Mouse (Mus musculus): ENCODE results near the gene Shank2. TPM values are rescaled to one million over a fixed set of nuclear protein-coding genes. Genes with fewer than 3 reads are reported as not detected.

Shank2 gene
- polyA plus RNA-seq, 1 experiment from 2014 or later: not detected

DNA sequence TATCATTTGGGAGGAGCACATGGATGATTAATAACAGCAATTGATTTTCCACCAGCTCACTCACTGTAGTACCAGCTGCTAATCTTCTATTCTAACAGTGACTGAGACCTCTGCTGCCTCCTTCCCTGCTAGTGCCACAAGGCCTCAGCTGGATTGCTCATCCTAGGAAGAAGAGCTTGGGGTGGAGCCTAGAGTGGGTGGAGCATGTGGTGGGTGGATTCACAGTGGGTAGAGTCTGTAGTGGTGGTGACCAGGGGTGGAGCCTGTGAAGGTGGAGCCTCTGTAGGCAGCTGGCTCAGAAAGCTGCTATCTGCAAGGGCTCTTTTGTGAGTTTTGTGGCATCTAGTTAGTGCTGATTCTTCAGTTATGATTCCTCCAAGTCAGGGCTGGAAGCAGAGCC is 334.9 kb downstream of the Shank2 start:
- Histone ChIP-seq H3K36me3 (ENCODE audit: inconsistent target) (no peaks in the 10 kb centered on the region), H3K4me3 (ENCODE audit: inconsistent target) (no peak overlapping the region), H3K79me2 (ENCODE audit: inconsistent target) (no peaks in the 10 kb centered on the region), H3K27ac (no peak overlapping the region)

DNA sequence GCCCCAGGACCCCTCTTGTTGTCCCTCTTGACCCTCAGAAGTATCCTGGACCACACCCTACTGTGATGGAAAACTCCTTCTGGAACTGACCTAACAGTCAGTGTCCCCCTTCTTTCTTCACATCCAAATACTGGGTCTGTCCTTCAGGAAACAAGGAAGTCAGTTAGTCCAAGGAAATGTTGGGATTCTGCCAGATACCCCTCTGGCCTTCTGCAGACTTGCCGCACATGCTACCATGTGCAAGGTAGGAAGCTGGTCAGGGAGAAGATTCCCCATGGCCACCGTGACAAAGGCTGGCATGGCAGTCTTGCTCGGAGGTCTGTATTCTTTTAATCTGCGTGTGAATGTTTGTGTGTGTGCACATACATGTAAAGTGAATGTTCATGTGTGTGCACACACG is 337.0 kb downstream of the Shank2 start:
- no peaks in the 10 kb centered on the region for H3K79me2 ChIP-seq (ENCODE audit: inconsistent target)
- WGBS (ENCODE audit: missing documents): 94% methylated on average over 4 of the region's 5 CpGs
- no peak overlapping the region for H3K4me3 ChIP-seq (ENCODE audit: inconsistent target)
- no peaks in the 10 kb centered on the region for H3K36me3 ChIP-seq (ENCODE audit: inconsistent target)
- H3K27ac ChIP-seq: no peak overlapping the region

- 81% methylated on average over 6 of the region's 6 CpGs for WGBS (ENCODE audit: missing documents)
These were observed 338.6 kb downstream of the Shank2 start for GRCm38 (mm10) chr7:144340376-144340775.

GRCm38 (mm10) chr7:144366133-144366532 is 364.4 kb downstream of the Shank2 start:
- Histone ChIP-seq H3K79me2 (ENCODE audit: inconsistent target) (no peaks in the 10 kb centered on the region), H3K27ac (no peak overlapping the region), H3K4me3 (ENCODE audit: inconsistent target) (no peak overlapping the region), H3K36me3 (ENCODE audit: inconsistent target) (no peaks in the 10 kb centered on the region)
- WGBS (ENCODE audit: missing documents): 88% methylated on average over 2 of the region's 2 CpGs

More at GRCm38 (mm10) chr7:144340376-144340775, 338.6 kb downstream of the Shank2 start:
- H3K36me3 ChIP-seq (ENCODE audit: inconsistent target): no peaks in the 10 kb centered on the region
- H3K79me2 ChIP-seq (ENCODE audit: inconsistent target): no peaks in the 10 kb centered on the region
- no peak overlapping the region for H3K4me3 ChIP-seq (ENCODE audit: inconsistent target)
- no peak overlapping the region for H3K27ac ChIP-seq

DNA sequence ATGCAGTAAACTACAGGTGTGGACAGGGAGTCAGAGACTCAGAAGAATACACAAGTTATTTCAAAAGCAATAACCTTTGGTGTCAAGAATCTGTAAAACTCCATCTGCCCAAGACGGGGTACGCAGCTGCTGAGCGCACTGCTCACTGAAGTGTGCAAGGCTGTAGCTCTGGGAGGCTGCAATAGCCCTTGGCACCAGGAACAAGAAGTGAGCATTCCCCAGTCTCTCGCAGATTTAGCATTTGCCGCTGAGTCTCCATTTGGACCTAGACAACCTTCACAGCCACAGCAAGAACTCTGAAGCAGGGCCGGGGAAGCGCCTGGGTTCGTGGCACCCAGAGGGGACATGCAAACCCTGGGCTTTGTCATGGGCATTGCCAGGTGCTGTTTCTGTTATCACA is 371.3 kb downstream of the Shank2 start:
- Histone ChIP-seq H3K27ac (no peak overlapping the region), H3K79me2 (ENCODE audit: inconsistent target) (no peaks in the 10 kb centered on the region), H3K36me3 (ENCODE audit: inconsistent target) (no peaks in the 10 kb centered on the region), H3K4me3 (ENCODE audit: inconsistent target) (no peak overlapping the region)
- 98% methylated on average over 7 of the region's 8 CpGs for WGBS (ENCODE audit: missing documents)

- Histone ChIP-seq H3K27ac (no peak overlapping the region), H3K4me3 (ENCODE audit: inconsistent target) (no peak overlapping the region), H3K79me2 (ENCODE audit: inconsistent target) (no peaks in the 10 kb centered on the region), H3K36me3 (ENCODE audit: inconsistent target) (no peaks in the 10 kb centered on the region)
- WGBS (ENCODE audit: missing documents): 79% methylated on average over 2 of the region's 2 CpGs
These were observed 373.8 kb downstream of the Shank2 start for GRCm38 (mm10) chr7:144375483-144375882.

DNA sequence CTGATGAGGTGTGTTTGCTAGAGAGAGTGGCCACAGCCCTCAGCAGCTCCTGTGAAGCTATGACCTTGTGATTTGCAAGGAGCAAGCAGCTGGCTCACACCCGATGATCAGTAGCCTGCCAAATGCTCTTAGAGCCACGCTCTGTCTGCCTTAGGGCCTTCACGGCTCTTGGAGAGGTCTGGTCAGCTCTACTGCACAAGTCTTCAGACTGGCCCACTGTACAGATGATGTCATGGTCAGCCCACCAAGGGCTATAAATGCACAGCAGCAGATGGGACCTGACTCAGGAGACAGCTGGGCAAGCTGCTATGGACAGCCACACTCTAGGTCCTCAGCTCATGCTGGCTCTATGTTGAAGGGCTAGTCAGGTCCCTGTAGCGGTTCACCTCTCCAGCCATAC is 376.5 kb downstream of the Shank2 start:
- Histone ChIP-seq H3K27ac (no peak overlapping the region), H3K4me3 (ENCODE audit: inconsistent target) (no peak overlapping the region), H3K36me3 (ENCODE audit: inconsistent target) (no peaks in the 10 kb centered on the region), H3K79me2 (ENCODE audit: inconsistent target) (no peaks in the 10 kb centered on the region)
- 71% methylated on average over 4 of the region's 4 CpGs for WGBS (ENCODE audit: missing documents)

GRCm38 (mm10) chr7:144379243-144379884 is 377.6 kb downstream of the Shank2 start:
- no peak overlapping the region for H3K4me3 ChIP-seq (ENCODE audit: inconsistent target)
- H3K27ac ChIP-seq: no peak overlapping the region
- H3K79me2 ChIP-seq (ENCODE audit: inconsistent target): no peaks in the 10 kb centered on the region
- WGBS (ENCODE audit: missing documents): 62% methylated on average over 6 of the region's 6 CpGs
- H3K36me3 ChIP-seq (ENCODE audit: inconsistent target): no peaks in the 10 kb centered on the region

DNA sequence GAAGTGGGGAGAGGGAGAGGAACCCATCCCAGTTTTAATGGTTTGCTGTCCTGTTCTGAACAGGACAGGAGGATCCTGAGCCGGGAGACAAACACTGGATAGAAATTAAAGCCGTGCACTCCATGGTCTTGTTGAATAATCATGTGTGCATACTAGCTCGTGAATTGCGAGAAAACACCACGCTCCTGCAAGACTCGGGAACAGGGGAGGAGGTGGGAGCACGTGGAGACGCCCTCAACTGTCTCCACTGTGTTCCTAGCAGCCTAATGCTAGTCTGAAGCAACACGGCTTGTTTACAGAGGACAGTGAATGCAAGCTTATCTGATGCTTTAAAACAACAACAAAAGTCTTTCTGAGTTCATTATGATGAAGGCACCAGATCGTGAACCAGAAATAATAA is 379.9 kb downstream of the Shank2 start:
- Histone ChIP-seq H3K27ac (no peak overlapping the region), H3K36me3 (ENCODE audit: inconsistent target) (no peaks in the 10 kb centered on the region), H3K79me2 (ENCODE audit: inconsistent target) (no peaks in the 10 kb centered on the region), H3K4me3 (ENCODE audit: inconsistent target) (no peak overlapping the region)
- WGBS (ENCODE audit: missing documents): 73% methylated on average over 10 of the region's 10 CpGs

- no peaks in the 10 kb centered on the region for H3K79me2 ChIP-seq (ENCODE audit: inconsistent target)
- WGBS (ENCODE audit: missing documents): 93% methylated on average over 6 of the region's 6 CpGs
- H3K27ac ChIP-seq: no peak overlapping the region
- H3K36me3 ChIP-seq (ENCODE audit: inconsistent target): no peaks in the 10 kb centered on the region
- H3K4me3 ChIP-seq (ENCODE audit: inconsistent target): no peak overlapping the region
These were observed 385.8 kb downstream of the Shank2 start for GRCm38 (mm10) chr7:144387537-144387936.

GRCm38 (mm10) chr7:144389704-144390103 is 388.0 kb downstream of the Shank2 start:
- WGBS (ENCODE audit: missing documents): 100% methylated on average over 2 of the region's 2 CpGs
- no peaks in the 10 kb centered on the region for H3K36me3 ChIP-seq (ENCODE audit: inconsistent target)
- no peak overlapping the region for H3K4me3 ChIP-seq (ENCODE audit: inconsistent target)
- H3K27ac ChIP-seq: no peak overlapping the region
- no peaks in the 10 kb centered on the region for H3K79me2 ChIP-seq (ENCODE audit: inconsistent target)

- Histone ChIP-seq H3K79me2 (ENCODE audit: inconsistent target) (no peaks in the 10 kb centered on the region), H3K27ac (no peak overlapping the region), H3K36me3 (ENCODE audit: inconsistent target) (no peaks in the 10 kb centered on the region), H3K4me3 (ENCODE audit: inconsistent target) (no peak overlapping the region)
- whole genome bisulfite sequencing (ENCODE audit: missing documents): 88% methylated on average over 8 of the region's 8 CpGs
These were observed 388.9 kb downstream of the Shank2 start for GRCm38 (mm10) chr7:144390676-144391075.

GRCm38 (mm10) chr7:144391727-144392126 is 390.0 kb downstream of the Shank2 start:
- H3K27ac ChIP-seq: no peak overlapping the region
- WGBS (ENCODE audit: missing documents): 76% methylated on average over 6 of the region's 6 CpGs
- no peaks in the 10 kb centered on the region for H3K79me2 ChIP-seq (ENCODE audit: inconsistent target)
- H3K4me3 ChIP-seq (ENCODE audit: inconsistent target): no peak overlapping the region
- H3K36me3 ChIP-seq (ENCODE audit: inconsistent target): no peaks in the 10 kb centered on the region

- 78% methylated on average over 4 of the region's 4 CpGs for WGBS (ENCODE audit: missing documents)
- Histone ChIP-seq H3K27ac (no peak overlapping the region), H3K79me2 (ENCODE audit: inconsistent target) (no peaks in the 10 kb centered on the region), H3K36me3 (ENCODE audit: inconsistent target) (no peaks in the 10 kb centered on the region), H3K4me3 (ENCODE audit: inconsistent target) (no peak overlapping the region)
These were observed 400.8 kb downstream of the Shank2 start for GRCm38 (mm10) chr7:144402492-144402891.

DNA sequence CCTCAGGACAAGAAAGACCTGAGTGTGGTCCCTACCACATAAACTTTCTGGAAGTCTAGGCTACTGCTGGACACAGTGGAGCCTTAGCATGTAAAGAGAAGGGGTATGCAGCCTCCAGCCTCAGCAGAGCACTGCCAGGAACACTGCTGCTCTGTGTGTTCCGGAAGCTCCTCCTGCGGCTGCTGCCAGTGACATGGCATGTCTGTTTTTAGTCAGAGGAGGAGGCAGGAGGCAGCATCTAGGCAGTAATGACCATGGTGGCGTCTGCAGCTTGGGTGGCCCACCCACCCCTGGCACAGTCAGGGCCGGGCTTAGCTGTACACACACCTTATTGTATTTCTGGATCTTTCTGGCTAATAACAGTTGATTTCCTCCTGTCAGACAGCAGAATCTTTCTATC is 405.9 kb downstream of the Shank2 start:
- Histone ChIP-seq H3K36me3 (ENCODE audit: inconsistent target) (no peaks in the 10 kb centered on the region), H3K79me2 (ENCODE audit: inconsistent target) (no peaks in the 10 kb centered on the region), H3K27ac (no peak overlapping the region), H3K4me3 (ENCODE audit: inconsistent target) (no peak overlapping the region)
- WGBS (ENCODE audit: missing documents): 58% methylated on average over 4 of the region's 4 CpGs

DNA sequence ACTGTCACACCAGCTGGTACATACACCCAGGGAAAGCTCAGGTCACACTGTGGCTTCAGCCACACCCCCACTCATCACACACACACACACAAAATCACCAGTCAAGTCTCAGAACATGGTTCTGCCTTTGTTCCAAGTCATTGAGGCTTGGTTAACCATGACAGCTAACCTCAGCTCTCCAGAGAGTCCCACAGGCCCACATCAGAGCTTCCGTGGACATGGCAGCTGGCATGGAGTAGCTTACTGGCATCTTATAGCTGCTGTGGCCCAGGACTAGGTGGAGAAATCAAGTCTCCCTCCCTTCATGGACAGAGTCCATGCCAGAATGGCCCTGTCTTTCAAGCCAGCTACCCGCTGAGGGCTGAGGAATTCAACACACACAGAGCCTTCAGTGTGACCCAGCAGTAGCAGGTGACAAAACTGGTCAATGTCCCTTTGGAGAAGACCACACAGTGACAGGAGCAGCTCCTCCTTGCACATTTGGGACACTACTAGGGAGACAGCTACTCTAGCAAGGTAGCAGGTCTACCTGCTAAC is 406.8 kb downstream of the Shank2 start:
- Histone ChIP-seq H3K27ac (no peak overlapping the region), H3K36me3 (ENCODE audit: inconsistent target) (no peaks in the 10 kb centered on the region), H3K4me3 (ENCODE audit: inconsistent target) (no peak overlapping the region), H3K79me2 (ENCODE audit: inconsistent target) (no peaks in the 10 kb centered on the region)
- 81% methylated on average over 2 of the region's 2 CpGs for WGBS (ENCODE audit: missing documents)
